Mouse (Mus musculus) adrenal gland, postnatal 4 days (tissue): ENCODE data around the gene Zfyve1. TPM values are rescaled to one million over a fixed set of nuclear protein-coding genes. Genes with fewer than 3 reads are reported as not detected.
A peak's percentile ranks its signal among the peaks of the same experiment; 100 is the strongest.

Experiments used
- DNase-seq, 2 experiments: peaks; one replicate each; pipeline ENCODE4 v3.0.0; 2021 to 2022; ENCODE audit warnings: low spot score in 2 of 2, mixed read lengths in 2 of 2
- total RNA-seq, 2 experiments: library from RNA; stranded (reverse); gene quantifications; 2 replicates each; pipeline ENCODE4 v1.2.3; 2021

The Zfyve1 gene
- total RNA-seq, 2 experiments from 2014 or later, result 49.4 to 52.5 TPM

DNA sequence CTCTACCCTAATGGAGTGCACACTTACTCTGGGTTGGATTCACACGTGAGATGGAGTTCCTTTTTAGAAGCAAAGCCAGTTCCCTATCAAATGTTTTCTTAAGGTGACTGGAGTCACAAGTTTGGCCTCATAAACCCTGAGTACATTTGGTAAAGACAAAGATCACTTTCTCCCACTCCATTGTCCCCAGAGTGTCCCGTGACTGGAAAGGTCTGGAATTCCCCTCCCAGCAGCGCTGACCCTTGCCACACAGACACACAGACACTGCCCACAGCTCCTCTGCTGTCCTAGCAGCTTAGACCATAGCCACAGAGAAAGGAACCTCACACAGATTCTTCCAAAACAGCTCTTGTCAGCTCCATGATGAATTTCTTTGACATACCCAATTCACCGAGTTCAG is 14.9 kb downstream of the Zfyve1 start:
- no peak for DNase-seq

DNA sequence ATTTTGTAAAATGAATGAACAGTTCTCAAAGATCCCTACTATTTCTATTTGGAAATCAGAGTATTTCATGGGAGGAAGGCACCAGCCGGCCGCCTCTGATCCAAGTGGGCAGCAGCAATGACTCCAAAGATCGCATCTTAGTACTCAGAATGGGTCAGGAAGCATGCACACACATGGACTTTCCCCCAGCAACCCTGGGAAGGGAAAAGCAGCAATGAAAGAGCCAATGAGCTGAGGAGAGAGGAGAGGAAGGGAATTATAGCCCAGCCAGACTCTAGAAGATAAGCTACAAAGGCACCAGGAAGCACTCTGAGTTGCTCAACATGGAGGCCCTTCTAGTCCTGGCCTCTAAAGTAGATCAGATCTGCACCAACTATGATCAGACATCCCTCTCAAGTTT is 16.7 kb downstream of the Zfyve1 start:
- DNase-seq, result no peak

DNA sequence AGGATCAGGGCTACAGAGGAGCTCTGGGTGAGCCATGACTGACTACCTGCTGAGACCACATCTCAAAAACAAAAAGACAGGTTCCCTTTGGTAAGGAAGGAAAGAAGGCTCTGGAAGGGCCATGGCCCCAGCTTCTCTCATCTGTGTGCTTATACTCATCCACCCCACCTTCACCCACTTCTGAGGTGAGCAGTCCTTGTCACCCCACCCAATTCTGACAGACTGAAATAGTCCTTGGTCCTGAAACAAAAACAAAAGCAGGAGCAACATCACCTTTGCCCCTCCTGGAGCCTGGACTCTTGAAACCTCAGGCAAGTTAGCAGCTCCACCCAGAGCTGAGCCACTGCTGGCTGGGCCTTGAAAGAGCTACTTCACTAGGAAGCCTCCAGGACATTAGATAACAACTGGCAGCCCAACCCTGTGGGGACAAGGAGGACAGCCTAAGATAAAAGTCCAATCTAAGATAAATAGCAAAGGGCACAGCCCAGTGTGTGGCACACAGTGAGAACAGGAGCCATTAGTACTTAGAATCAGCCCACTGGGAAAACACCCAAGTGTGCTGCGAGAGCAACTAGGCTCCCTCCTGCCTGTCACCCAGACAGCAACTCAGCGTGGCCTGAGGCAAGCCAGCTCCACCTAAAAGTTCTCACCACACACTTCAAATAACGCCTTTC is 18.0 kb downstream of the Zfyve1 start:
- peak in 1 of 2 experiments; percentile 15 for DNase-seq

DNA sequence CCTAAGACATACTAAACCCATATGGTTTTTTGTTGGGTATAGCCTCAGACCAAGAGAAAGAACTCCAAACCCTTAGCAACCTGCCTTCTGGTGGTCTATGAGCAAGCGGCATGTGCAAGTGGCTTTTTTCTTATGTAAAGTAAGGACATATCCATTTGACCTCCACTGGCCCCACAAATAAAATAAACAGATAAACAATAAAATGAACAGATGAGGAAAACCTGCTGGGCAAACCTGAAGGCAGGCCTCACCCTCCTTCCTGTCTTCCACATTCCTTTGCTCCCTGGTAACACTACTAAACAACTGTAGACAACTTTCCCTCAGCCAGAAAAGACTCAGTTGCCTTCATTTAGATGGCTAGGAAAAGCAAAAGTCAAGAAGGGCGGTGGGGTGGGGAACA is 18.7 kb downstream of the Zfyve1 start:
- no peak for DNase-seq

DNA sequence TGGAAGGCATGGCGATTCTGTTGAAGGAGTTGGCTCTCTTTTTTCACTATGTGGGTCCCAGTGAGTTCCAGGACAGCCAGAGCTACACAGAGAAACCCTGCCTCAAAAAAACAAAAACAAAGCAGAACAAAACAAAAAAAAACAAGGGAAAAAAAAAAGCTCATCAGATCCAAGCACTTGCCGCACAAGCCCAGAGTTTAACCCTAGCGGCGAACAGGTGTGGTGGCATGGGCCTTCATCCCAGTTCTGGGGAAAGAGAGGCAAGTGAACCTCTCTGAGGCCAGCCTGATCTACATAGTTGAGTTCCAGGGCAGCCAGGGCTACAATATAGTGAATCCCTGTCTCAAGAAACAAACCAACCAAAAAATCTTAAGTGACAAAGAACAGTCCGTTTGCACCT is 19.6 kb downstream of the Zfyve1 start:
- no peak for DNase-seq

DNA sequence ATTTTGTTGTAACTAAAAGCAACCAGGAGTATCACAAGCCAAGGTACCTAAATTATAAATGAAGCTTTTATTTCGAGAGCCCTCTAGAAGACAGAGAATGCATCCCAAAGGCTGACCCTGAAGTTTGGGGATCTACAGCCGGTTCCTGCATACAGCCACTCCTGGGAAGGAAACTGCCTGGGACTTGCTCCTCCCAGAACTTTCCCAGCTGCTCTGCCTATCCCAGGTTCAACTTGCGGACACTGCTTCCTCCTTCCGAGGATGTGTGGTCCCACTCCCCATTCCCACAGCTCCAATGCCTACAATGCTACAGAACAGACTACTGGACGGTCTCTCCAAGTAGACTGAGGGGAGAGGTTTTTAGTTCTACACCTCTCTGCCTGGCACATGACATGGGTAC is 24.3 kb downstream of the Zfyve1 start:
- no peak for DNase-seq

DNA sequence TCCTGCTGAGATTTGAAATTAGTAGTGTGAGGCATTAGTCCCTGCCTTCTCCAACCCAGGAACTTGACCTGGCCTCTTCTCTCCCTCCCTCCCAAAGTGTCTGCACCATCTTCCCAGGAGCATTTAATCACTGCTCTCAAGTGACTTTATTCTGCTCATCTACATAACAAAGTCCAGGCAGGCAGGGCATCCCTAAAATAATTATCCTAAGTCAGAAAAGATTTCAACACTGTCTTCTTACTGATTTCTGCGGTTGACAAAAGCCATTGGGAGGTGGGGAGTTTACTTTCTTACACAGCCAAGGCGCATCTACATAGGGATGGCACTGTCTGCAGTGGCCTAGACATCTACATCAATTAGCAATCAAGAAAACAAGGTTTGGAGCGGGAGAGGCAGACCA is 27.2 kb downstream of the Zfyve1 start:
- no peak for DNase-seq

DNA sequence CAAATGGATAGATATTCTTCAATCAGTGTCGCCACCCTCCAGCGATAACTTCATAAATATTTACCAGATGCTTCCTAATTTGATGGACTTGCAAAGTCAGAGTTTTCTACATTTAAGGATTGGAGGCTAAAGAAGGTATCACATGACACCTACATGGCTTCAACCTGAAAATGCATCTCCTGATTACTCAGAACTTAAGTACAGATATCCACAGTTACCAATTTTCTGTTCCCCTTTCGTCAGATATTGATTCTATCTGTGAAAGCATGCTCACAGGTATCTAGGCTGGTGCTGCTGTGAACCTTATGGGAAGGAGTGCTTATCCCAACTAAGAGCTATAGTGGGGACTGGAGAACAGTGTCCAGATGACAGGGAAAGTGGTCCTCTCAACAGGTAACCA is 34.4 kb downstream of the Zfyve1 start:
- DNase-seq, result no peak

DNA sequence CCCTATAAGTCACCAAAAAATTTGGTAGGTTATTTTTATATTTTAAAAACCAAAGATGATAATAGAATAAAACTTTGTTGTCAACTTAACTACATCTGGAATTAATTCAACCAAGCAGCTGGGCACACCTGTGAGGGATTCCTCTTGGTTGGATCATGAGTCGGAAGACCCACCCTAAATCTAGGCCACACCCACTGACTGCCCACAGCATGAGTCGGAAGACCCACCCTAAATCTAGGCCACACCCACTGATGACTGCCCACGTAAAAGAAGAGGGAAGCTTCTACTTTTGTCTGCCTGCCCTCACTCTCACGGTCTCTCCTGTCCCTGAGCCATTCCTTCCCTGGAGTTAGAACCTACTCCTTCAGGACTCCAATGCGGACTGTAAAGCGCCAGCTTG is 36.8 kb downstream of the Zfyve1 start:
- no peak for DNase-seq

DNA sequence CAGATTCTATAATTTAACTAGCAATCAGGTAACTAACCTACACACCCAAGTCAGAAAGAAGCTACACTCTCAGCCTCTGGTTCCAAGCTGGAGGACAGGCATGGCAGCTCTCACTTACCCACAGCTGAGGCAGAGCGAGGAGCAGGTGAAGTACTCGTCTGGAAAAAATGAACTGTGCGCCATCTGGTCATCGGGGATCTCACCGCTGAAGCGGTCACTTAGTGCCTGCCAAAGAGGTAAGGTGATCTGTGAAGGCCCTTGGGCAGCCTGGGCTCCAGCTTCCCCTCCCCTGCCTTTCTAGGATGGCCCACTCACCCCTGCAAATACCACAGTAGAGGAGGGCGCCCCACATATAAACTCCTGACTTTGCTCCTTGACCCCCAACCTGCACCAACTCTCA is 38.5 kb downstream of the Zfyve1 start:
- no peak for DNase-seq

DNA sequence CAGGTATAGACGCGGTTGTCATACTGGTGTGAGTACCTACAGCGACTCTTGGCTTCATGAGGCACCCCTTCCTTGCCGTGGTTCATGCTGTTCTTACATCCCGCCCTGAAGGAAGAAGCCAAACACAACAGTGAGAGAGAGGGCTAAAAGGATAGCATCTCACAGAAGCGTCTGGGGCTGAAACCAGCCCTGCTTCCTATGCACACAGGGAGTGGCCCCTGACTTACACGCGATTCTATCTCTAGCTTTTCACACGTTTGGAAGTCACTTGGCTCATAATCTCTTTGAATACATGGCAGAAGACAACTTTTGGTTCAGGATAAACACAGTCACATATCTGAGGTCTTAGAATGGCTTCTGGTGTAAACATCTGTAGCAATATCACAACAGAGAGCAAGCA is 41.4 kb downstream of the Zfyve1 start:
- no peak for DNase-seq

DNA sequence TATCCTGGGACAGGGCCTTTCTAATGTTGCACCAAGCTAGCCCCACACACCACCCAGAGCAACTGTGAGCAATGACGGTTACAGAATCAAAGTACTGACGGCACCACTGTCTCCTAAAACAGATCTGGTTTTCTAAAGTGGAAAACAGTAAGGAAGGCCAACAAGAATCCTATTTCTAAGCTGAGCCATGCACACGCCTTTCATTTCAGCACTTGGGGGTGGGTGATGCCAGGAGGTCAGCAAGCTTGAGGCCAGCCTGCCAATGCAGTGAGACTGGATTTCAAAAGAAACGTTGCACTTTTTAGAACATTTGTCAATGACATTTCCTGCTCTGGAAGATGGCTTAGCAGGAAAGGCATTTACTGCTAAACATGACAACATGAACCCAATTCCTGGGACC is 43.2 kb downstream of the Zfyve1 start:
- DNase-seq, result no peak

DNA sequence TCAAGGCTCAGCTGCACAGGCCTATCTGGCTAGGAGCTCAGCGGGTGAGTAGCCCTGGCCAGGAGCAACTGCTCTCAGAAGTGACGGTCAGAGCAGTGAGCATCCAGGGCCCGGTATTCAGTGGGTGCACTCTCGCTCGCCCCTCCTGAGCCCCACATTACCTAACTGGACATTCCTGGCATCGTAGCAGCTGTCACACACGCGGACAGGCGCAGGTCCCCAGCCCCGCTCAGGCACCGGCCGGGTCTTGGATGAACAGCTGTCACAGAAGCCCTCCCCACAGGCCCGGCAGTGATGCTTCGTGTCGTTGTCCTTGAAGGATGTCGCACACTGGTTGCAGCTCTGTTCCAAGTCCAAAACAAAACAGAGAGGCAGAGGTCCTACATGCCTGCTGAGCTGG is 45.7 kb downstream of the Zfyve1 start:
- no peak for DNase-seq

DNA sequence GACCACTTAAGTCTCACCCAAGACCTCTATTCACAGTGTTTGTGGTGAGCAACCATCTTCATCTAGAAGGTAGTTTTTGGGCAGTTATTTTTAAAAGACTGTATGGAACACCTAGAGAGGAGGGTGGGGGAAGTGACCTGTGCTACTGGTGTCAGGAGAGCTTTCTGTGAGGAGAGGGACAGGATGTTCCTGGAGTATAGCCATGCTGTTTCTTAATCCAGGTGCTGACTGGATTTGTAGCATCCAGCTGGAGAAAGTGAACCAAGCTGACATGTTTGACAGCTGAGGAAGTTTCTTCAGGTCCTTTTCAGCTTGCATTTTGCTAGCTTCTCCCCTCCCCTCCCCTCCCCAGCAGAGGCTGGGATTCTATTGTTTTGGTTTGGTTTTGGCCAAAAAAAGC is 52.2 kb downstream of the Zfyve1 start:
- DNase-seq, result no peak

DNA sequence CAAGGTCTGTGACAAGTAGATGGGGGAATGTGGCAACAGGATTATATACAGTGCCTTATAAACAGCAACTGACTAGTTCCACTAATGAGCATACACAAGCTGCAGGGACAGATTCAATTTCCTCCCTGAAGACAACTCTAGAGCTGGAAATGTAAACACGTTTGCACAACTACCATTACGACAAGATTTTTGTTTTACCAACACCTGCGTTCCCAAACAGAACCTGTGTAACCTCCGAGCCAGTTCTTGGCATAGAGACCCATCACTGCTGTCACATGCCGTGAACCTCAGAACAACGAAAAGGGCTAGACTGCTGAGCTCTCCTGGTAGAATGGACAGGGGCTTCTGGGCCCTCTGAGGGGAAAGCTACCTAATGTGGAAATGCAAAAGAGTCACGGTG is 53.0 kb downstream of the Zfyve1 start:
- no peak for DNase-seq

DNA sequence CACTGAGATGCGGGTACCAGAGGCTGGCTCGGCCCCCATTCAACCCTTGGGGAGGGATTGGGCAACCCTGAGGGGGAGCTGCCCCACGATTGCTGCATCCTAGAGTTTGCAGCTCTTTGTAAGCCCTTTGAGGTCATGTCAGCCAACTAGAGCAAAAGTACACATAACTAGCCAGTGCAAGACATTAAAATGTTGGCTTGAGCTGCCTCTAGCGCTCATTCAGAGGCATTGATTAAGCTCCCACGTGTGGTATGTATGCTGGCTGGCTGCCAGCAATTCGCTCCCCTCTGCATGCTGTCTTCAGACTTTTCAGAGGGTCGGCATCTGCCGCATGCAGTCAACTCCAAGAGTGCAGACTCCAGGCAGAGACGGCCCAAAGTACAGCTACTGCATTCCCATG is 61.0 kb downstream of the Zfyve1 start:
- no peak for DNase-seq

DNA sequence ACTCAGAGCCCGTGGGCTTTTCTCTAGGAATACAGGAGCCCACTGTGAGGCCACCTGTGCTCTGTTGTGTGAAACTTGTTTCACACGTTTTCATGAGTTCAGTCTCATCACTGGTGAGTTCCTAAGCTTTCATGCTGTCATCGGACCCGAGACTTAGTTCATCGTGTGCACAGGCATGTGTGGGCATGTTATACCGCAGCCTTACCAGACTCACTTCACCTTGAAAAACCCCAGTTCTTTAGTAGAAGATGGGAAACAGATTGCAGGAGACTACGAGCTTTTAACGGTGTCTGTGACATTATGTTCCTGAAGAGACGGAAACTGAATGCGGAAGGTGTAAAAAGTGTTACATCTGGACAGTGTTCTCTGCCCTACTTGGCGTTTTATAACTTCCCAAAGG is 61.6 kb downstream of the Zfyve1 start:
- DNase-seq, result no peak

DNA sequence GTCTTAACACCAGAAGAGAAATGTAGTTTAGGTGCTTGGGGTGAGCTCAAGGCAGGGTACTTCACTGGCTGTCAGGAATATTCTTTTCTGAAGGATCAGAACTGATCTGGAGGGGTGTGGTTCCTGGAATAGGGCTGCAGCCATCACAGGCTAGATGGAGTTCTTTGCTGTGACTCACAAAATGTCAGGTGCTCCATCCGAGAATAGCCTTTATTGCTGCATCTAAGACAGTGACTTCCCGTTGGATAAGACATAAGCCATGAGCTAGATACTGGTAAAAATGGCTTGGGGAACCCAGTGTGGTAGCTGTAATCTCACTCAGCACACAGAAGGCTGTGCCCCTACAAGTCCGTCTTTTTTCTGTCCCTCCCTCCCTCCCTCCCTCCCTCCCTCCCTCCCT is 62.8 kb downstream of the Zfyve1 start:
- no peak for DNase-seq

DNA sequence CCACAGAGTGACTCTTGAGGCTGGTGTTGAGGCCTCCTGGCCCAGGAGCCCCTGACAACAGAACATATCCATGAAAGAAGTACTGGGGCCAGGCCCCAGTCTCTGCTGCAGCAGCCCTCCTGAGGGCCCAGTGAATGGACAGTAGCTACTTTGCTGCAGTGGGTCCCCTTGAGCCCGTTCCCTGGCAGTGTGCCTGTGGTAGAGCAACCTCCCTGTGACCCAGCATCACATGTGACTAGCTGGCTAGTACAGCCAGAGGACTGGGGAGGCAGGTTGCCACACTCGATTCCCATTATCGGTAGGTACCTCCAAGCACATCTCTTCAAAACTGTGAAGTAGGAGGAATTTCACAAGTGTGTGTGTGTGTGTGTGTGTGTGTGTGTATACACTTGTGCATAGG is 64.1 kb downstream of the Zfyve1 start:
- no peak for DNase-seq

DNA sequence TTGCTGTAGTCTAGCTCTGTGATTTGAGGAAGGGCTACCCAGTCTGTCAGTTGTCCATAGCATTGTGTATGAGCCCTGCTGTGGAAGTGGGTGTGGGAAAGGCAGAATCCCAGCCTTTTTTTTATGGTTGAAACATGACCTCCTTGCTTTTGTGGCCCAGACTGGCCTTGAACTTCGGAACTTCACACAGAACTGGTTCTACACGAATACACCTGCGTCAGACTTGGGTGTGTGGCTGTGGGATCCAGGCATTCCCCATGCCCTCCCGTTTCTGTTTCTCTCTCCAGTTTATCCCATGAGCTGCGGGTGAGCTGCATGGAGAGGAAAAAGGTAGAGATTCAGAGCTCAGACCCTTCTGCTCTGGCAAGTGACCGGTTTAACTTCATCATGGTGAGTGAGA is 65.0 kb downstream of the Zfyve1 start:
- DNase-seq, result no peak

DNA sequence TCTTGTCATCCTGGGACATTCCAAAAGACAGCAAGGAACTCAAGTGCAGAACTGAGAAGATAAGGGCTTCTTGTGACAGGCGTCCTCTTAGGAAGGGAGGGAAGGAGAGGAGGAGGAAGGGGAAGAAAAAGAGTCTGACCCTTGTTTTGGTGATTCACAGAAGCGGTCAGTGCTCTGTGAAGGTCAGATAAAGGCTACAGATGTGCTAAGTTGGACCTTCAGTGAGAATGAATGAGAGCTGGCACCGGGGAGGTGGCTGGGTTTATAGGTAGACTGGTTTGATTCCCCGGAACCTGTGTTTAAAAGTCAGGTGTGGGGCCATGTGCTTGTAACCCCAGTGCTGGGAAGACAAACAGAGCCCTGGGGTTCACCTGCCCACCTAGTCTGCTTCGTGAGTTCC is 68.4 kb downstream of the Zfyve1 start:
- DNase-seq, result no peak

DNA sequence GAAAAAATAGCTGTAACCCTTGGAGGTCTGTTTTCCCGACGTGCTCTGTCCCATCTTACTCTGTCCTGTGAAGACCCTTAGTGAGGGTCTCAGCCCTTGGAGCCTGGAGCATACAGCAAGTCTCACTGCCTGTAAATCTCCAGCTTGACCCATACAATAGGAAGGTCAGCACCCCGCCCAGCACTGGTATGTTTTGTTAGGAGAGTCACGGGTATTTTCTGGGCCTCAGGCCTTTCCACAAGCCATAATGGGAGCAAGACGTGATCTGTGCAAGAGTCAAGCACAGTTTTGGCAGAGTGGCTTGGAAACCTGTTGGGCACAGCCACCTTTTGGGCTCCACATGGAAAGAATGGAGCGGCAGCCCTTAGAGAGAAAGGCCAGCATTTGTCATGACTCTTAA is 69.2 kb downstream of the Zfyve1 start:
- DNase-seq, result no peak

DNA sequence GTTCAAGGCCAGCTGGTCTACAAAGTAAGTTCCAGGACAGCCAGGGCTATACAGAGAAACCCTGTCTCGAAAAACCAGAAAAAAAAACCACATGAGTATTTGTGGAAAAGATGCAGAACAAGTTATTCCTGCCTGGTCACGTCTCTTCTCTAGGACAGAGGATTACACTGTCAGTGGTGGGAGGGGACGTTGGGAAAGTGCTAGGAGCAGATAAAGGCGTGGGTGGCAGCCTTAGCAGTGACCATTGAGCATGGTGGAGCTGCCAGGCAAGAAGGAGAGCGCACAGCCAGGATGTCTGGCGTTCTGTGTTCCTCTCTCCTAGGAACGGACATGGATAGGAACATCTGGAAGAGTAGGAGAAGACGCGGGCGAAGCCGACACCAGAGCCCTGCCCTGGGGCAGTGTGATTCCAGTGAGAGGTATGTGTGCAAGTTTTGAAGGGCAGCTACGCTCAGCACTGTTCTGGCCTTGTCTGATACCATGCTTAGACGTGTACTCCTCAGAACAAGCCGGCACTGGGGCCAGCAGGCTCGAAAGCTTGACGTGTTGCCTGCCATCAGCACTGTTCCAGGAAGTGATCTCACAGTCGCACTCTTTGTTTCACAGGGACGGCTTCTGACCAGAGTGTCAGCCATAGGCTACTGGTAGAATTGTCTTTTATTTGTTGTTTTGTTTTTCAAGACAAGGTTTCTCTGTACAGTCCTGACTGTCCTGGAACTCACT is 71.0 kb downstream of the Zfyve1 start:
- no peak for DNase-seq
